Mouse (Mus musculus): ENCODE measurements around the gene Tnfrsf26.

DNA sequence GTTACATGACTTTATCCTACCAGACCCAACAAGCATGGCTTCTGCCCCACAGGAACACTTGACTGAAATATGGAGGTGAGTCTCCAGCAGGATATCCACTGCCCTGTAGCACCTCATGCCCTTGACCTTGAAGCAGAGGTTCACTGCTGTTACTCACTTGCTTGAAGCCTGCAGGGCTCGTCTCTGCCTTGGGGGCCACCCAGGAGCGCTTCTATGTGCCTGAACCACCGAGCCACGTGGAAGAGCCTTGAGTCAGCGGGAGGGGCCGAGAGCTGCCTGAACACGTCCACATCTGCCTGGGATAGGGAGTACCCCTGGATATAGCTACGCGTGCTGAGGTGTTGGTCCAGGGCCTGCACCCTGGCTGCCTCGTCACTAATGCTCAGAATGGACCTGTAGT is 36.3 kb downstream of the Tnfrsf26 start:
- TF ChIP-seq POLR2A (IDR thresholded peaks at IDR 0.05; ENCODE audit: extremely low read depth, insufficient read depth, low read length) (no peak), CTCF (IDR thresholded peaks at IDR 0.05; ENCODE audit: extremely low read depth, insufficient read depth, low read length) (no peak)
